Mouse (Mus musculus) liver, postnatal 0 days (tissue): ENCODE data around the gene Slitrk5. TPM values are rescaled to one million over a fixed set of nuclear protein-coding genes. Genes with fewer than 3 reads are reported as not detected.
"Not testable (repeated sequence)": the region's sequence is repeated elsewhere in the genome, so short reads cannot be mapped to it uniquely, and the experiment has no call there.

Experiments used
- ATAC-seq: fragments of 200-750 bp; cut with Nextera tagmentation; 2 replicates; pipeline ENCODE4 v1.8.0; 2017; ENCODE audit warnings: mild to moderate bottlenecking, moderate library complexity
- DNase-seq: peaks from one replicate; pipeline ENCODE4 v3.0.0-alpha.2; 2016
- H3K27ac ChIP-seq: fragments of 300-500 bp; sonication (generic); 2 replicates; pipeline ENCODE4 v1.5.1; 2014; ENCODE audit warnings: antibody characterized with exemption, moderate library complexity, mild to moderate bottlenecking, low read depth
- H3K27me3 ChIP-seq: fragments of 300-500 bp; sonication (generic); 2 replicates; pipeline ENCODE4 v1.6.1; 2014; ENCODE audit warnings: low read length, control low read depth, mixed read lengths; ENCODE audit not compliant: insufficient read depth
- H3K36me3 ChIP-seq: fragments of 300-500 bp; sonication (generic); replicated peaks from 2 replicates; pipeline ENCODE4 v1.6.1; 2014; ENCODE audit warnings: mild to moderate bottlenecking, control low read depth, low read length, moderate library complexity, mixed read lengths; ENCODE audit not compliant: insufficient read depth
- H3K4me1 ChIP-seq: fragments of 300-500 bp; sonication (generic); 2 replicates; pipeline ENCODE4 v1.6.1; 2014; ENCODE audit warnings: antibody characterized with exemption, mild to moderate bottlenecking, control low read depth; ENCODE audit not compliant: insufficient read depth
- H3K4me2 ChIP-seq: fragments of 300-500 bp; sonication (generic); 2 replicates; pipeline ENCODE4 v1.6.1; 2014; ENCODE audit warnings: low read depth, mild to moderate bottlenecking, low read length, moderate library complexity, mixed read lengths
- H3K4me3 ChIP-seq: fragments of 300-500 bp; sonication (generic); 2 replicates; pipeline ENCODE4 v1.5.1; 2014; ENCODE audit warnings: low read depth, low read length
- H3K9ac ChIP-seq: fragments of 300-500 bp; sonication (generic); replicated peaks from 2 replicates; pipeline ENCODE4 v1.6.1; 2014; ENCODE audit warnings: mild to moderate bottlenecking, moderate library complexity
- H3K9me3 ChIP-seq: fragments of 300-500 bp; sonication (generic); 2 replicates; pipeline ENCODE4 v1.6.1; 2016; ENCODE audit warnings: mild to moderate bottlenecking, control low read depth, low read length, mixed read lengths
- CTCF ChIP-seq: sonication (generic); IDR thresholded peaks from 2 replicates; pipeline ENCODE4 v1.5.1; 2016; ENCODE audit warnings: antibody characterized with exemption, low read depth
- EP300 ChIP-seq: IDR thresholded peaks from 2 replicates; pipeline ENCODE4 v1.6.1; 2016; ENCODE audit warnings: antibody characterized with exemption, low read depth, mild to moderate bottlenecking
- WGBS: fragments of 180-500 bp; shearing (Covaris S2); extraction: QIAGEN DNeasy Blood & Tissue Kit; methylation state at CpG from one replicate; pipeline ENCODE4 v1.1.7; 2014; ENCODE audit not compliant: insufficient replicate concordance; 5-methylcytosine and 5-hydroxymethylcytosine counted together
- polyA plus RNA-seq: library from polyadenylated mRNA; unstranded; fragments of >200 nt; fragmentation: Nextera tagmentation; extraction: Ambion mirVana; gene quantifications from 2 replicates; pipeline ENCODE4 v1.2.1, GENCODE M21; 2015

Slitrk5 gene
- polyA plus RNA-seq, 1 experiment from 2014 or later: not detected

- Histone ChIP-seq H3K4me2 (no peak overlapping the region), H3K9ac (no peak overlapping the region), H3K27ac (no peak overlapping the region), H3K4me1 (peaks cover 13% of the 10 kb centered on the region), H3K4me3 (no peak overlapping the region), H3K36me3 (no peaks in the 10 kb centered on the region), H3K27me3 (peaks cover 65% of the 10 kb centered on the region), H3K9me3 (no peaks in the 10 kb centered on the region)
- DNase-seq (no peak), ATAC-seq (no peak)
- TF ChIP-seq CTCF (no peak), EP300 (no peak)
- WGBS: 54% methylated on average over 8 of the region's 8 CpGs
Observed at GRCm38 (mm10) chr14:111680271-111680670, 5.4 kb downstream of the Slitrk5 start.

GRCm38 (mm10) chr14:111681092-111681708, 6.3 kb downstream of the Slitrk5 start:
- Histone ChIP-seq H3K27me3 (peaks cover 55% of the 10 kb centered on the region), H3K27ac (no peak overlapping the region), H3K9ac (no peak overlapping the region), H3K9me3 (no peaks in the 10 kb centered on the region), H3K4me3 (peak overlapping the region; percentile 33), H3K4me1 (0 out of 2 replicates have a peak, but pooled peaks cover 7% of the 10 kb centered on the region), H3K4me2 (peak overlapping the region; percentile 58), H3K36me3 (no peaks in the 10 kb centered on the region)
- TF ChIP-seq EP300 (no peak), CTCF (no peak)
- DNase-seq (peak; percentile 12), ATAC-seq (no peak)
- WGBS: under 1% methylated on average over 35 of the region's 38 CpGs

- H3K4me3 ChIP-seq: peak overlapping the region; percentile 33; the same call in 1 of the 2 replicates
- H3K4me1 ChIP-seq: 0 out of 2 replicates have a peak, but pooled peaks cover 5% of the 10 kb centered on the region
- H3K27me3 ChIP-seq: peaks cover 50% of the 10 kb centered on the region
Observed at GRCm38 (mm10) chr14:111681773-111682172, 6.9 kb downstream of the Slitrk5 start.

GRCm38 (mm10) chr14:111683543-111683942, 8.6 kb downstream of the Slitrk5 start:
- Histone ChIP-seq H3K4me2 (no peak overlapping the region), H3K4me1 (0 out of 2 replicates have a peak, but pooled peaks cover 5% of the 10 kb centered on the region), H3K27me3 (peaks cover 36% of the 10 kb centered on the region), H3K36me3 (no peaks in the 10 kb centered on the region), H3K9ac (no peak overlapping the region), H3K27ac (no peak overlapping the region), H3K9me3 (no peaks in the 10 kb centered on the region), H3K4me3 (no peak overlapping the region)
- WGBS: 46% methylated on average over 4 of the region's 4 CpGs
- ATAC-seq (no peak), DNase-seq (no peak)
- TF ChIP-seq CTCF (no peak), EP300 (no peak)

More at GRCm38 (mm10) chr14:111681773-111682172, 6.9 kb downstream of the Slitrk5 start:
- no peak overlapping the region for H3K27ac ChIP-seq
- H3K9me3 ChIP-seq: no peaks in the 10 kb centered on the region
- TF ChIP-seq CTCF (no peak), EP300 (no peak)
- 5% methylated on average over 13 of the region's 13 CpGs for WGBS
- H3K36me3 ChIP-seq: no peaks in the 10 kb centered on the region
- no peak for ATAC-seq
- no peak overlapping the region for H3K9ac ChIP-seq
- no peak for DNase-seq
- peak overlapping the region; percentile 58 for H3K4me2 ChIP-seq

GRCm38 (mm10) chr14:111690139-111690538, 15.2 kb downstream of the Slitrk5 start:
- not testable (repeated sequence) for DNase-seq, H3K27ac ChIP-seq, H3K27me3 ChIP-seq, H3K4me3 ChIP-seq, H3K9me3 ChIP-seq, H3K4me2 ChIP-seq, H3K36me3 ChIP-seq, ATAC-seq, H3K4me1 ChIP-seq, H3K9ac ChIP-seq
- 41% methylated on average over 1 of the region's 1 CpGs for WGBS

GRCm38 (mm10) chr14:111729833-111730232, 54.9 kb downstream of the Slitrk5 start:
- H3K9ac ChIP-seq: no peak overlapping the region
- H3K4me1 ChIP-seq: no peaks in the 10 kb centered on the region
- ATAC-seq: no peak
- no peaks in the 10 kb centered on the region for H3K36me3 ChIP-seq
- no peak overlapping the region for H3K4me2 ChIP-seq
- TF ChIP-seq CTCF (no peak), EP300 (no peak)
- no peaks in the 10 kb centered on the region for H3K27me3 ChIP-seq
- H3K27ac ChIP-seq: no peak overlapping the region
- WGBS: 49% methylated on average over 2 of the region's 2 CpGs
- H3K9me3 ChIP-seq: no peaks in the 10 kb centered on the region
- no peak for DNase-seq
- no peak overlapping the region for H3K4me3 ChIP-seq
